9 mouse cellular contexts compared by ENCODE assay signal in genomic region chr12:51275818-51276538, GRCm38 (mm10).
DNase-seq lines count a peak whose midpoint lies in the region; ATAC-seq and TF ChIP-seq lines count a peak whose summit lies in the region.
"Had no signal": no experiment of that assay in that cellular context is flagged by ENCODE, and none has a peak within 500 bp of the region (broad histone marks: within the 10 kb centered on the region; RNA-seq: fewer than 3 reads in every experiment).

No protein-coding gene starts in this region.

- H3K27ac ChIP-seq in layer of hippocampus, adult 2 months: peak overlapping the region; percentile 65
- peak overlapping the region; percentile 63 for H3K27ac ChIP-seq in left cerebral cortex, adult 2 months
- H3K27ac ChIP-seq: stomach, embryonic 15.5 days had no signal

- H3K4me3 ChIP-seq in layer of hippocampus, adult 2 months: peak overlapping the region; percentile 28; the same call in 1 of the 2 replicates
- peak overlapping the region; percentile 35 for H3K4me3 ChIP-seq in left cerebral cortex, adult 2 months
- H3K4me3 ChIP-seq: stomach, embryonic 15.5 days had no signal

- no peak for ATAC-seq in CD4-positive, CD25-positive, alpha-beta regulatory T cell, adult 4 months
- no peak for ATAC-seq in monocyte, adult 5-6 weeks (replicated peaks; ENCODE audit: insufficient number of reproducible peaks, low FRiP score, low TSS enrichment, poor library complexity, severe bottlenecking)

- DNase-seq in CD4-positive, CD25-positive, alpha-beta regulatory T cell, adult 2 months (ENCODE audit: low read depth, low spot score): peak; percentile 23
- peak; percentile 51 to 65 for DNase-seq in layer of hippocampus, adult 2 months (ENCODE audit: low spot score in 2 of 2)
- no peak for DNase-seq in layer of hippocampus, postnatal 36 days
- DNase-seq in c-Kit-positive CD71-negative TER-119-negative erythroid progenitor cells, embryonic 14.5 days (ENCODE audit: low read depth): peak; percentile 13
- DNase-seq in left cerebral cortex, adult 2 months (ENCODE audit: extremely low spot score in 1 of 2, low spot score in 2 of 2): no peak
- DNase-seq in kidney, adult 8-10 months: no peak

- intact Hi-C loops in left cerebral cortex, adult 2 months (cut with DNase I): loop anchor here (2.0 to 10.0 kb wide), 8 partner anchors 34 to 1904 kb away; no protein-coding TSS in a partner anchor

- peak; percentile 90 for TF ChIP-seq CTCF in layer of hippocampus, adult 2 months (conservative IDR thresholded peaks at IDR 0.05)
- TF ChIP-seq CTCF in left cerebral cortex, adult 2 months (IDR thresholded peaks at IDR 0.05): peak; percentile 84

Comparison
In these comparisons a context has a peak if more than half of its experiments do, and no peak if none do; other contexts are left out.
1. DNase-seq: peak in CD4-positive, CD25-positive, alpha-beta regulatory T cell, adult 2 months (single experiment), layer of hippocampus, adult 2 months (2 of 2) and c-Kit-positive CD71-negative TER-119-negative erythroid progenitor cells, embryonic 14.5 days (single experiment); none in layer of hippocampus, postnatal 36 days (0 of 2), left cerebral cortex, adult 2 months (0 of 2) and kidney, adult 8-10 months (0 of 2).